Mouse (Mus musculus) heart, postnatal 0 days (tissue): ENCODE data around the gene Ptprz1. TPM values are rescaled to one million over a fixed set of nuclear protein-coding genes. Genes with fewer than 3 reads are reported as not detected.
"Not testable (repeated sequence)": the region's sequence is repeated elsewhere in the genome, so short reads cannot be mapped to it uniquely, and the experiment has no call there.

Experiments used
- ATAC-seq: fragments of 200-750 bp; cut with Nextera tagmentation; 2 replicates; pipeline ENCODE4 v1.8.0; 2017; ENCODE audit warnings: low read depth, moderate number of reproducible peaks, moderate library complexity; ENCODE audit not compliant: insufficient read depth
- DNase-seq: peaks from one replicate; pipeline ENCODE4 v3.0.0-alpha.2; 2016; ENCODE audit warnings: low spot score
- H3K27ac ChIP-seq: fragments of 300-500 bp; sonication (generic); 2 replicates; pipeline ENCODE4 v1.5.1; 2014; ENCODE audit warnings: low read depth, mild to moderate bottlenecking
- H3K27me3 ChIP-seq: fragments of 300-500 bp; sonication (generic); 2 replicates; pipeline ENCODE4 v1.6.1; 2014; ENCODE audit warnings: low read length, mixed read lengths; ENCODE audit not compliant: control insufficient read depth, insufficient read depth
- H3K36me3 ChIP-seq: fragments of 300-500 bp; sonication (generic); replicated peaks from 2 replicates; pipeline ENCODE4 v1.6.1; 2014; ENCODE audit warnings: low read length, mixed read lengths; ENCODE audit not compliant: control insufficient read depth, insufficient read depth
- H3K4me1 ChIP-seq: fragments of 300-500 bp; sonication (generic); 2 replicates; pipeline ENCODE4 v1.6.1; 2014; ENCODE audit warnings: antibody characterized with exemption; ENCODE audit not compliant: control insufficient read depth, insufficient read depth
- H3K4me2 ChIP-seq: fragments of 300-500 bp; sonication (generic); 2 replicates; pipeline ENCODE4 v1.6.1; 2014; ENCODE audit warnings: low read depth, mild to moderate bottlenecking, low read length, moderate library complexity
- H3K4me3 ChIP-seq: fragments of 300-500 bp; sonication (generic); 2 replicates; pipeline ENCODE4 v1.5.1; 2014; ENCODE audit warnings: low read depth, low read length
- H3K9ac ChIP-seq: fragments of 300-500 bp; sonication (generic); replicated peaks from 2 replicates; pipeline ENCODE4 v1.6.1; 2014; ENCODE audit warnings: low read depth, low read length, mixed read lengths
- H3K9me3 ChIP-seq: fragments of 300-500 bp; sonication (generic); replicated peaks from 2 replicates; pipeline ENCODE4 v1.6.1; 2016; ENCODE audit warnings: low read length; ENCODE audit not compliant: control insufficient read depth
- CTCF ChIP-seq: IDR thresholded peaks from 2 replicates; pipeline ENCODE4 v1.5.1; 2016; ENCODE audit warnings: antibody characterized with exemption, control low read depth, low read depth
- EP300 ChIP-seq: IDR thresholded peaks from 2 replicates; pipeline ENCODE4 v1.6.1; 2016; ENCODE audit warnings: antibody characterized with exemption, low read depth
- WGBS: fragments of 180-500 bp; shearing (Covaris S2); extraction: QIAGEN DNeasy Blood & Tissue Kit; methylation state at CpG from one replicate; pipeline ENCODE4 v1.1.7; 2014; 5-methylcytosine and 5-hydroxymethylcytosine counted together
- polyA plus RNA-seq: library from polyadenylated mRNA; unstranded; fragments of >200 nt; fragmentation: Nextera tagmentation; extraction: Ambion mirVana; gene quantifications from 2 replicates; pipeline ENCODE4 v1.2.1, GENCODE M21; 2015
- total RNA-seq: library from RNA; depleted of rRNA; stranded (reverse); fragments of >200 nt; gene quantifications from 2 replicates; pipeline ENCODE4 v1.2.3, GENCODE M21; 2014; ENCODE audit warnings: low replicate concordance

Gene Ptprz1
- total and polyA plus RNA-seq, 2 experiments from 2014 or later = 0.55 to 1.8 TPM

DNA sequence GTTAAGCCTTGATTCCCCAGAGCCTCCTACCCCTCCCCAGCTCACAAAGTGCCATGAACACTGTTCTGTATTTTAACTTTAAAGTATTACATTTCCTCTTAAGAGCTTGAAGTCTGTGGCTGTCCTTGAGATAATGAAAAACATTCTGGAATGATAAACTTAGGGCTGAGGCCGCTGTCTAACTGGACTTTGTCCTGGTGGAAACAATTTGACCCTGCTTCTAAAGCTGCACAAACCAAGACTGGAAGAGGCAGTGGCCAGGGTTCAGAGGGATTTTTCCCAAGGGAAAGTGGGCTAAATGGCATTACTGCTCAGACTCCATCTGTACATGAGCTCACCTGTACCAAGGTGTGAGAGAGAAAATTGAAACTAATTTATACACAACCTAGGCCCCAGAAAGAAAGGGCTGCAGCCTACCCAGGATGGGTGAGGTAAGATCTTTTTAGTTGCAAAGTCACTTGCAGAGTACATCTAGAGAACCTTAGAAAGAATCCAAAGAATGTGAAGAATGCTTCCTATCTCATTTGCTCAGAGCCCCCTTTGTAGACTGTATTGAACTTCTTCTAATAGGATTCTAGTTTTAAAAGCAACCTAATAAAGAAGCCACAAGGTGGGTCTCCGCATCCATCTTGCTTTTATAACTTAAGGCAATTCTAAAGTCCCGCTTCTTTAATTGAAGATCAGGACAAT lies 204.8 kb downstream of the Ptprz1 start:
- H3K36me3 ChIP-seq = no peaks in the 10 kb centered on the region
- H3K4me3 ChIP-seq = no peak overlapping the region
- no peaks in the 10 kb centered on the region for H3K9me3 ChIP-seq
- no peaks in the 10 kb centered on the region for H3K27me3 ChIP-seq
- no peak overlapping the region for H3K4me2 ChIP-seq
- TF ChIP-seq CTCF = no peak
- no peak for TF ChIP-seq EP300
- ATAC-seq (no peak), DNase-seq (no peak)
- WGBS = 61% methylated on average over 3 of the region's 3 CpGs
- no peak overlapping the region for H3K27ac ChIP-seq
- H3K4me1 ChIP-seq = no peaks in the 10 kb centered on the region
- no peak overlapping the region for H3K9ac ChIP-seq

- Histone ChIP-seq H3K9ac (no peak overlapping the region), H3K4me3 (no peak overlapping the region), H3K4me2 (no peak overlapping the region), H3K36me3 (no peaks in the 10 kb centered on the region), H3K4me1 (no peaks in the 10 kb centered on the region), H3K27ac (no peak overlapping the region), H3K27me3 (no peaks in the 10 kb centered on the region), H3K9me3 (no peaks in the 10 kb centered on the region)
- ATAC-seq (no peak), DNase-seq (no peak)
- TF ChIP-seq CTCF = no peak
- WGBS = 80% methylated on average over 5 of the region's 5 CpGs
Observed at GRCm38 (mm10) chr6:23084587-23085421, 209.5 kb downstream of the Ptprz1 start.

- H3K4me1 ChIP-seq, H3K9ac ChIP-seq, ATAC-seq, DNase-seq, H3K27ac ChIP-seq, H3K9me3 ChIP-seq, H3K4me2 ChIP-seq, H3K27me3 ChIP-seq, H3K36me3 ChIP-seq, H3K4me3 ChIP-seq: not testable (repeated sequence)
- 48% methylated on average over 4 of the region's 4 CpGs for WGBS
Observed at GRCm38 (mm10) chr6:23089292-23089691, 214.0 kb downstream of the Ptprz1 start.

DNA sequence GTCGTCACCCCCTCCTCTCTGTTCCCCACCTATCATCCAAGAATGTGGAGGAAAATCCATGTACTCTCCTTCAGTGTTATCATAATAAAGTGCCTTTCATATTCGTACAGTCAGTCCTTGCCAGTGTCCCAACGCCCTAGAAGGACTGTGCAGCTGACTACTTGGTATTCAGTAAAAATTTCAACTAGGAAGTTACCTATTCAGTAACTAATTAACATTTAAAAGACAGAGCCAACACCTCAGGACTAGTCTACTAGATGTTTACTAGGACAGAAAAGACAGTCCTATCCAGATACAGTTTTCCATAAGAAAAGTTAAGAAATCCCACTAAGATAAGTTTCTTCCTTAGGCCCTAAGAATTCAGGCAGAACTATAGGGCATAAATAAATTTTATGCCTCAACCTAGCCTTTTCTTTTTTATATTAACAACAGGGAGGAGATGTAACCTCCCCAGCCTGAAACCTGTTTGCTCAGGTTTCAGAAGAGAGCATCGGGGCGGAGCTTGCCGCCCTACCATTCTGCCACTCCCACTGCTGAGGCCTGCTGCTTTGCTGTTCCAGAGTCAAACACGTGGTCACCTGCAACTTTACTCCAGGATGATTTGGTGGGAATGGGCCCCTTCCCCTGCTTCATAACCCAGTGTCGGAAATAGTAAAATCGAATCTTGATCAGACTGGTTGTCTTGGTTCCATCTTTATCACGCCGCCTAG lies 215.2 kb downstream of the Ptprz1 start:
- H3K4me2 ChIP-seq, H3K4me3 ChIP-seq, ATAC-seq, H3K27me3 ChIP-seq, H3K4me1 ChIP-seq, H3K9ac ChIP-seq, H3K36me3 ChIP-seq, H3K9me3 ChIP-seq, DNase-seq, H3K27ac ChIP-seq: not testable (repeated sequence)
- 88% methylated on average over 11 of the region's 11 CpGs for WGBS
